Mouse (Mus musculus) frontal cortex, postnatal 14 days (tissue): ENCODE results near the gene Olfr92.
A peak's percentile ranks its signal among the peaks of the same experiment; 100 is the strongest.
"Not testable (repeated sequence)": the region's sequence is repeated elsewhere in the genome, so short reads cannot be mapped to it uniquely, and the experiment has no call there.

ENCODE experiments used
- DNase-seq, 2 experiments: peaks; one replicate each; pipeline ENCODE4 v3.0.0; 2022; ENCODE audit warnings: low spot score in 2 of 2

Olfr92 gene

DNA sequence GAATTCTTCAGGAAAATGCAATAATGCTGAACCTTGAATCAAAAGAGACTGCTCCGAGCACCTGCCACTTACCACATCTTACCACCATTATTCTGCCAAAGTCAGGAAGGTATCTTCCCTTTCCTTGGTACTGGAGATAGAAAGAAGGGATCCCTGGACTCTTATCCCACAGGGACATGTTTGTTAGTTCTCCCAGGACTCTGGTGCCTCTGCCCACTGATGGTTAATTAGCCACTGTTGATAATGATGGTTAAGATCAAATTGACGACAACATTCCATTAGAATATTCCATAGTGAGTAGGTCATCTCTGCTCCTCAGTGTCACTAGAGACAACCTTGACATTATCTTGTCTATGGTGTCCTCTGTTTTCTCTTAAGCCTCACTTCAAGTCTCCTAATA, at the start of gene Olfr92:
Olfr92 (minus strand) TSS at position 101 of the 400 bp plus-strand sequence.
- no peak for DNase-seq

- DNase-seq = no peak
Measured at GRCm38 (mm10) chr17:37161394-37161793, 41.5 kb upstream of the Olfr92 start, which contains the start of gene Olfr93. Gene Olfr93 (minus strand): TSS chr17:37161494.

GRCm38 (mm10) chr17:37131366-37131765, 11.5 kb upstream of the Olfr92 start:
- not testable (repeated sequence) for DNase-seq

DNA sequence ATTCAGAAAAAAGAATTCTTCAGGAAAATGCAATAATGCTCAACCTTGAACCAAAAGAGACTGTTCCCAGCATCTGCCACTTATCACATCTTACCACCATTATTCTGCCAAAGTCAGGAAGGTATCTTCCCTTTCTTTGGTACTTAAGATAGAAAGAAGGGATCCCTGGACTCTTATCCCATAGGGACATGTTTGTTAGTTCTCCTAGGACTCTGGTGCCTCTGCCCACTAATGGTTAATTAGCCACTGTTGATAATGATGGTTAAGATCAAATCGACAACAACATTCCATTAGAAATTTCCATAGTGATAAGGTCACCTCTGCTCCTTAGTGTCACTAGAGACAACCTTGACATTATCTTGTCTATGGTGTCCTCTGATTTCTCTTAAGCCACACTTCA, 21.7 kb downstream of the Olfr92 start, which contains the start of gene Olfr91:
Olfr91 (minus strand) TSS at position 101 of the 400 bp plus-strand sequence.
- no peak for DNase-seq

- DNase-seq = no peak
Measured at GRCm38 (mm10) chr17:37093289-37093688, 26.6 kb downstream of the Olfr92 start.

GRCm38 (mm10) chr17:37092198-37092597, 27.7 kb downstream of the Olfr92 start:
- DNase-seq = no peak

GRCm38 (mm10) chr17:37088399-37088798, 31.5 kb downstream of the Olfr92 start, which contains the start of gene Olfr90:
Gene Olfr90 (minus strand): TSS chr17:37088499.
- DNase-seq = no peak

GRCm38 (mm10) chr17:37085545-37085944, 34.3 kb downstream of the Olfr92 start:
- no peak for DNase-seq

DNA sequence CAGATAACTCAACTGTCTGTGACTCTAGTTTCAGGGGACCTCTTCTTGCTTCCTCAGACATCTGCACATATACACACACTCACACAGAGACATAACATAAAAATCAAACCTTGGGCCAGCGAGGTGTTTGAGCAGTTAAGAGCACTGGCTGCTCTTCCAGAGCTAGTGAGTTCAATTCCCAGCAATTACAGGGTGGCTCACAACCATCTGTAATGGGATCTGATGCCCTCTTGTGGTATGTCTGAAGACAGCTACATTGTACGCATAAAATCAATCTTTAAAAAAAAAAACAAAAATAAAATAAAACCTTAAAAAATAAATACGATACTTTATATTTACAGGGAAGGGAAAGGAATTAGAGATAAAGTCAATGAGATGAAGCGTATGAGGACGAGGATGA, 35.3 kb downstream of the Olfr92 start:
- no peak for DNase-seq

DNA sequence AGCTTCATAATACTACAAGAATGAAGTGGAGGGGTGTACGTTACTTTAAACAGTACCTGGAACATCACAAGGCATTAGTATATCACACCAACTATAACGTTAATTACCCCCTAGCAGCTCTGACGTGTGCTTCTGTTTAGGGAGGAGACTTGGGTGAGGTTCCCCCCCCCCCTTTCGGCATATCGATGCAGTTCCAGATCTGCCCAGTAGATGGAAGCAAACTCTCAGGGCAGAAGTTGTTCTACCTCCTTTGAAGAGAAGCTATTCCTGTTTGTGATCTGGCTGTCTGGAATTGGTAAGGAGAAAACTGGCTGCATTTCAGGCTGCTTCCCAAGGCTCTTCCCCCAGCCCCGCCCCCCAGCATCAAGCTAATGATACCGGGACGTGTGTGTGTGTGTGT, 36.6 kb downstream of the Olfr92 start:
- no peak for DNase-seq

- no peak for DNase-seq
Measured at GRCm38 (mm10) chr17:37081659-37082058, 38.2 kb downstream of the Olfr92 start.

GRCm38 (mm10) chr17:37080119-37080518, 39.8 kb downstream of the Olfr92 start:
- no peak for DNase-seq

DNA sequence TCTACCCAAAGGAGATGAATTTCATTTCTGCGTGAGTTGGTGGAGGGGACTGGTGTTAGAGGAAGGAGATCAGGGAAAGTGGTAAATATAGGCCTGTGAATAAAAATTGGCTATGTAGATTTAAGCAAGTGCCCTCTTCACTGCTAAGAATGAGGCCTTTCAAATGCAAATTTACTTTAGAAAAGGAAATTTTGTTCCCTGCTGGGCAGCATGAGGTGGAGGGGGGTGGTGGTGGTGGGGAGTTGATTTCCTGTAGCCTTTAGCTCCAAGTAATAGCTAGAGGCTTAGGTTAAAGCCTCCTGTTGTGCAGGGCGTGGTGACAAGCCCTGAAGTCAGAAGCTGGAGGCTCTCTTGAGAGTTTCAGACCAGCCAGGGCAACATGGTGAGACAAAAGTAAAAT, 40.9 kb downstream of the Olfr92 start:
- no peak for DNase-seq

GRCm38 (mm10) chr17:37078193-37078592, 41.7 kb downstream of the Olfr92 start:
- DNase-seq = no peak

DNA sequence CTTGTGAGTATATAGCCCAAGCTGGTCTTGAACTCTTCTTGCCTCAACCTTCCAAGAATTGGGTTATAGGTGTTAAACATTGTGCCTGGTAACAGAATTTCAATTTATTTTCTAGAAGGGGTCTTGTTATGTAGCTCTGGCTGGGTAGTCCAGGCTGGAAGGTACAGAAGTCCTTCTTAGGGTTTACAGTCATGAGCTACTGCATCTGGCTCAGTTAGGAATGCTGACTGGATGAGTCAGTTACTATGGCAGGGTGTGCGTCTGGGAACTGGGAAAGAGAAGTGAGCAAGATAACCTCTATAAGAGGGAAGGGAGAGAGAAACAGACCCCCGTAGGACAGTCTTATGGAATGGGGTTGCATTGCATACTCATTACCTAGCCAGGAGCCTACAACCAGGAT, 44.1 kb downstream of the Olfr92 start:
- no peak for DNase-seq

DNA sequence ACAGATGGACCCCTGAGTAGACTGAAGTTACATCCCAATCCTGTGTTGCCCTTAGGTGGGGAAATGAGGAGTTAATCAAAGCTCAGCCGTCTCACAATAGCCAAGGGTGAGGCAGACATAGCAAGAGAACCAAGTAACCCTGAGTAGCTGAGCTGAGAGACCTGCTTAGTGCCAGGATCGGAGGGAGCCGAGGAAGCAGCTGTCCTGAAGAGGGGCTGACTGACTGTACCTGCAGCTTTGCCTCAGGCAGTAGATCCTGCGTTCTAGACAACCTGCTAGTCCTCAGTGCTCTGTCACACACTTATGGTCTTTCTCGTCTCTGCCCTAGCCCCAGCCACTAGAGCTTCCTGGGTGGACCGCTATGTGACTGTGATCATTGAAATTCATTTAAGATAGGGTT, 44.7 kb downstream of the Olfr92 start:
- DNase-seq = no peak

GRCm38 (mm10) chr17:37072730-37073276, 47.1 kb downstream of the Olfr92 start:
- peak in 1 of 2 experiments; percentile 8 for DNase-seq

- no peak for DNase-seq
Measured at GRCm38 (mm10) chr17:37072080-37072729, 47.7 kb downstream of the Olfr92 start.

GRCm38 (mm10) chr17:37070121-37070520, 49.8 kb downstream of the Olfr92 start:
- DNase-seq = peak in 1 of 2 experiments; percentile 2

DNA sequence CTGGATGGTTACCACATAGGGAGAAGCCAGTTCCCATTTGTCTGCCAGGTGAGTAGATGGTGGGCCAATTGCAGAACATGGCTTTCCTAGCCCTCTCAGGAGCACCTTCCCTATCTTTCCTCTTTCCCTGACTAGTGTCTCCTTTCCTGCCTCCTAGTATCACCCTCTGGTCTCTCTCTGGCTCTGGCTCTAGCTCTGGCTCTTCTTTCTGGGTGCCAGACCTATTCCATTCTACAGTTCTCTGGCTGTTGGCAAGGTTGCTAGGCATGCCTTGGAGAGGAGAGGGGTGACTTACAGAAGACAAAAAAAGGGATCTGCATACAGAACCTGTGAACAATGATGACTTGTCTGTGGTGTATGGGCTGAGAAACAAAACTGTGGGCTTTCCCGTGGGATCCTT, 52.0 kb downstream of the Olfr92 start:
- DNase-seq = no peak

DNA sequence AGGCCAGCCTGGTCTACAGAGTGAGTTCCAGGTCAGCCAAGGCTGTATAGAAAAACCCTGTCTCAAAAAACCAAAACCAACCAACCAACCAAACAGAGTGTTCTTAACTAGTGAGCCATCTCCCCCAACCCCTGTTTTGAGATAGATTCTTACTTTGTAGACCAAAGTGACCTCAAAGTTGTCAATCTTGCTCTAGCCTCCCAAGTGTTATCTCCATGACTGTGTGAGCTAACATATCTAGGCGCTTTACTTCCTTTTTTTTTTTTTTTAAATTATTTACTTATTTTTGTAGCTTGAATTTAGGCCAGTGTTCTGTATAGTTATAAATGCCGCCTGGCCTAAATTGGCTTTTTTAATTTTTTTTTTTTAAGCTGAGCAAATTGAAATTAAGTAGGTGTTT, 53.9 kb downstream of the Olfr92 start:
- no peak for DNase-seq

- DNase-seq = no peak
Measured at GRCm38 (mm10) chr17:37063686-37064495, 56.0 kb downstream of the Olfr92 start.

- no peak for DNase-seq
Measured at GRCm38 (mm10) chr17:37063063-37063462, 56.8 kb downstream of the Olfr92 start.
